Mouse (Mus musculus) gastrocnemius, postnatal 4 days (tissue): Measurements from ENCODE around the gene Adamts7. TPM values are rescaled to one million over a fixed set of nuclear protein-coding genes. Genes with fewer than 3 reads are reported as not detected.
A peak's percentile ranks its signal among the peaks of the same experiment; 100 is the strongest.

Source experiments
- DNase-seq, 2 experiments: peaks; one replicate each; pipeline ENCODE4 v3.0.0; 2021 to 2022; ENCODE audit warnings: low spot score in 2 of 2, mixed read lengths in 2 of 2
- total RNA-seq, 2 experiments: library from RNA; stranded (reverse); gene quantifications; 2 replicates each; pipeline ENCODE4 v1.2.3; 2021

Adamts7 gene
- total RNA-seq, 2 experiments from 2014 or later, result 13.2 to 15.5 TPM

- no peak for DNase-seq
Measured at GRCm38 (mm10) chr9:90196262-90196661, 33.4 kb downstream of the Adamts7 start.

- DNase-seq, result no peak
Measured at GRCm38 (mm10) chr9:90197116-90197665, 34.3 kb downstream of the Adamts7 start.

GRCm38 (mm10) chr9:90197866-90198383 lies 35.1 kb downstream of the Adamts7 start:
- DNase-seq, result no peak

- peak; percentile 50 to 80 for DNase-seq
Measured at GRCm38 (mm10) chr9:90198531-90199449, 35.9 kb downstream of the Adamts7 start.

GRCm38 (mm10) chr9:90199611-90200010 lies 36.7 kb downstream of the Adamts7 start:
- no peak for DNase-seq

- no peak for DNase-seq
Measured at GRCm38 (mm10) chr9:90200501-90200900, 37.6 kb downstream of the Adamts7 start.

- DNase-seq, result no peak
Measured at GRCm38 (mm10) chr9:90201096-90201495, 38.2 kb downstream of the Adamts7 start.

- DNase-seq, result no peak
Measured at GRCm38 (mm10) chr9:90201541-90201940, 38.7 kb downstream of the Adamts7 start.

- DNase-seq, result no peak
Measured at GRCm38 (mm10) chr9:90203233-90203632, 40.4 kb downstream of the Adamts7 start.

- no peak for DNase-seq
Measured at GRCm38 (mm10) chr9:90204396-90204915, 41.6 kb downstream of the Adamts7 start.

- DNase-seq, result peak; percentile 81 to 85
Measured at GRCm38 (mm10) chr9:90206500-90206899, 43.6 kb downstream of the Adamts7 start.

GRCm38 (mm10) chr9:90207808-90208207 lies 44.9 kb downstream of the Adamts7 start:
- DNase-seq, result no peak

GRCm38 (mm10) chr9:90208655-90209054 lies 45.8 kb downstream of the Adamts7 start:
- no peak for DNase-seq

- no peak for DNase-seq
Measured at GRCm38 (mm10) chr9:90213127-90213526, 50.3 kb downstream of the Adamts7 start.

GRCm38 (mm10) chr9:90216259-90217001 lies 53.6 kb downstream of the Adamts7 start:
- no peak for DNase-seq

GRCm38 (mm10) chr9:90217501-90217900 lies 54.6 kb downstream of the Adamts7 start:
- no peak for DNase-seq

GRCm38 (mm10) chr9:90222275-90222674 lies 59.4 kb downstream of the Adamts7 start:
- DNase-seq, result no peak

- no peak for DNase-seq
Measured at GRCm38 (mm10) chr9:90226081-90226741, 63.3 kb downstream of the Adamts7 start.

- no peak for DNase-seq
Measured at GRCm38 (mm10) chr9:90226742-90227096, 63.9 kb downstream of the Adamts7 start.

- no peak for DNase-seq
Measured at GRCm38 (mm10) chr9:90227171-90227570, 64.3 kb downstream of the Adamts7 start.
